Mouse (Mus musculus) kidney, postnatal 0 days (tissue): ENCODE results near the gene Extl2. TPM values are rescaled to one million over a fixed set of nuclear protein-coding genes. Genes with fewer than 3 reads are reported as not detected.

Source experiments
- ATAC-seq: fragments of 200-750 bp; cut with Nextera tagmentation; replicated peaks from 2 replicates; pipeline ENCODE4 v1.8.0; 2017; ENCODE audit warnings: low read depth, moderate number of reproducible peaks, moderate TSS enrichment, moderate library complexity; ENCODE audit not compliant: low FRiP score
- DNase-seq: peaks from one replicate; pipeline ENCODE4 v3.0.0-alpha.2; 2016; ENCODE audit warnings: low spot score
- H3K27ac ChIP-seq: fragments of 300-500 bp; sonication (generic); 2 replicates; pipeline ENCODE4 v1.5.1; 2014; ENCODE audit warnings: mild to moderate bottlenecking
- H3K27me3 ChIP-seq: fragments of 300-500 bp; sonication (generic); 2 replicates; pipeline ENCODE4 v1.6.1; 2014; ENCODE audit warnings: low read length, mixed read lengths; ENCODE audit not compliant: insufficient read depth
- H3K36me3 ChIP-seq: fragments of 300-500 bp; sonication (generic); 2 replicates; pipeline ENCODE4 v1.6.1; 2014; ENCODE audit warnings: low read length, mixed read lengths; ENCODE audit not compliant: insufficient read depth
- H3K4me1 ChIP-seq: fragments of 300-500 bp; sonication (generic); replicated peaks from 2 replicates; pipeline ENCODE4 v1.6.1; 2014; ENCODE audit warnings: antibody characterized with exemption, low read length, mixed read lengths; ENCODE audit not compliant: insufficient read depth
- H3K4me2 ChIP-seq: fragments of 300-500 bp; sonication (generic); 2 replicates; pipeline ENCODE4 v1.6.1; 2014; ENCODE audit warnings: mild to moderate bottlenecking, low read length, moderate library complexity, mixed read lengths
- H3K4me3 ChIP-seq: fragments of 300-500 bp; sonication (generic); replicated peaks from 2 replicates; pipeline ENCODE4 v1.5.1; 2014; ENCODE audit warnings: low read depth, low read length
- H3K9ac ChIP-seq: fragments of 300-500 bp; sonication (generic); 2 replicates; pipeline ENCODE4 v1.6.1; 2014; ENCODE audit warnings: low read depth, low read length
- H3K9me3 ChIP-seq: fragments of 300-500 bp; sonication (generic); replicated peaks from 2 replicates; pipeline ENCODE4 v1.6.1; 2016; ENCODE audit warnings: low read length, inconsistent platforms, mixed read lengths
- CTCF ChIP-seq: IDR thresholded peaks from 2 replicates; pipeline ENCODE4 v1.5.1; 2016; ENCODE audit warnings: antibody characterized with exemption, low read depth, mild to moderate bottlenecking, moderate library complexity
- WGBS: fragments of 180-500 bp; shearing (Covaris S2); extraction: QIAGEN DNeasy Blood & Tissue Kit; methylation state at CpG from one replicate; pipeline ENCODE4 v1.1.7; 2014; 5-methylcytosine and 5-hydroxymethylcytosine counted together
- polyA plus RNA-seq: library from polyadenylated mRNA; unstranded; fragments of >200 nt; fragmentation: Nextera tagmentation; extraction: Ambion mirVana; gene quantifications from 2 replicates; pipeline ENCODE4 v1.2.1, GENCODE M21; 2015

Extl2 gene
- polyA plus RNA-seq, 1 experiment from 2014 or later = 25.0 TPM

DNA sequence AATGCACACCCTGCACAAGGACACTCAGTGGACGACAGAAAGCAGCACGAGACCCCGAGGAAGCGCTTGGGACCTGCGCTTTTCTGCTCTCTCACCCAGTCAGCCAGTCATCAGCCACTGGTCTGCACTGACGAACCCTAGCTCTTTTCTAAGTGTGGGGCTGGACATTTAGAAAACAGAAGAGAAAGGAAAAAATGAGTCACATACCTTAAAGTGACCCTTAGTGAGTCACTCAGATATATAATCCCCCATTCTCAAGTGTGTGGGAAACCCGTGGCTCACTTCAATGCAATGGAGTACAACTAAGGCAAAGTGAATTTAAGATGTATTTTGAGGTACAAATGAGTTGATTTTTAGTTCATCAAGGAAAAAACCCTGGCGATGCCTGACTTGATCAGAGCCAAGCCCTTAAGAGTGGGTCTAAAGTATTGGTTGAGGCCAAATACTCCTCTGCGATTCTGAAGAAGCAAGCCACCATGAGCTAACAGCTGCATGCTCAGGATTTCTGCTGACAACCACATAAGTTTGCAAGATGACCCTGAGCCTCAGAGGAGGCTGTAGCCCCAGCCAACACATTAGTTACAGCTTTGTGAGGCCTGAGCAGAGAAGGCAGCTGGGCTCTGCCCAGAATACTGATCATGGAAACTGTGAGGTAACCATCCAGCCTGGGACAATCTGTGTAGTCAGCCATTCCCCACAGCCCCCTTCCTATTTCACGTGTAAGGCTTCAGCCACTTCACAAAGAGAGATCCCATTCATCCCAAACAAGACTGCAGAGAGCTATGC lies 38.3 kb upstream of the Extl2 start:
- H3K4me3 ChIP-seq = no peak overlapping the region
- no peaks in the 10 kb centered on the region for H3K4me1 ChIP-seq
- no peak overlapping the region for H3K9ac ChIP-seq
- 89% methylated on average over 10 of the region's 10 CpGs for WGBS
- DNase-seq (no peak), ATAC-seq (no peak)
- TF ChIP-seq CTCF = no peak
- H3K4me2 ChIP-seq = no peak overlapping the region
- H3K9me3 ChIP-seq = no peaks in the 10 kb centered on the region
- peaks cover 27% of the 10 kb centered on the region; the same call in 1 of the 2 replicates for H3K36me3 ChIP-seq
- no peaks in the 10 kb centered on the region for H3K27me3 ChIP-seq
- no peak overlapping the region for H3K27ac ChIP-seq

DNA sequence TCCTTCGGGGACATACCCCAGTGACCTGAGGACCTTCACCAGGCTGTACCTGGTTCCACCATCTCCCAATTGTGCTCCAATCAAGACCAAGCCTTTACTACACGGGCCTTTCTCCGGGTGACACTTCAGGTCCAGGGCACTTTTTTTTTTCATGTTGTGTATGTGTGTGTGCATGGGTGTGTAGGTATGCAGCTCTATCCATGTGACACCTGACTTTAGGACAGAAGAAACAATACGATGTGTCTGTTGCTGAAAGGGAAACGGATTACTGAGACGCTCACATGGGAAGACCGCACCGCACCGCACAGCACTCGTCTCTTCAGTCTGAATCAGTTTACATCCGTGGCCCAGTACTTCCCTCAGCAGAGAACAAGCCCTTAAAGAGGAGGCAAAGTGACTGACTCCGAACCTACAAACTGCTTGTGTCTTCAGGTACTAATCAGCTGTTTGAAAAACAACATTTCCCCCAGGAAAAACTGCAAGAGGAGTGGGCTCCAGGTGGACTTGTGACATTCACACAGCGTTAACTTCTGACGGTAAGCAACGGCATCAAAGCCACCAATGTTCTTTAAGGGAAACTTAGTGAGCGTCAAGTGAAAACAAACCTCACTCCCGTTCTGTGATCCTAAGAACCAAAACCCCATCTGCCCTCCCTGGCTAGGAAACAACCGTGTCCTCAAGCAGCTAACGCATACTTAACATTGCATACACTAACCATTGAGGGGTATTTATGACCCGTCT lies 36.0 kb upstream of the Extl2 start:
- Histone ChIP-seq H3K36me3 (peaks cover 38% of the 10 kb centered on the region; the same call in 1 of the 2 replicates), H3K9ac (no peak overlapping the region), H3K27me3 (no peaks in the 10 kb centered on the region), H3K4me1 (no peaks in the 10 kb centered on the region), H3K9me3 (no peaks in the 10 kb centered on the region), H3K27ac (no peak overlapping the region), H3K4me3 (no peak overlapping the region), H3K4me2 (no peak overlapping the region)
- TF ChIP-seq CTCF = no peak
- DNase-seq (no peak), ATAC-seq (no peak)
- WGBS = 91% methylated on average over 20 of the region's 20 CpGs

DNA sequence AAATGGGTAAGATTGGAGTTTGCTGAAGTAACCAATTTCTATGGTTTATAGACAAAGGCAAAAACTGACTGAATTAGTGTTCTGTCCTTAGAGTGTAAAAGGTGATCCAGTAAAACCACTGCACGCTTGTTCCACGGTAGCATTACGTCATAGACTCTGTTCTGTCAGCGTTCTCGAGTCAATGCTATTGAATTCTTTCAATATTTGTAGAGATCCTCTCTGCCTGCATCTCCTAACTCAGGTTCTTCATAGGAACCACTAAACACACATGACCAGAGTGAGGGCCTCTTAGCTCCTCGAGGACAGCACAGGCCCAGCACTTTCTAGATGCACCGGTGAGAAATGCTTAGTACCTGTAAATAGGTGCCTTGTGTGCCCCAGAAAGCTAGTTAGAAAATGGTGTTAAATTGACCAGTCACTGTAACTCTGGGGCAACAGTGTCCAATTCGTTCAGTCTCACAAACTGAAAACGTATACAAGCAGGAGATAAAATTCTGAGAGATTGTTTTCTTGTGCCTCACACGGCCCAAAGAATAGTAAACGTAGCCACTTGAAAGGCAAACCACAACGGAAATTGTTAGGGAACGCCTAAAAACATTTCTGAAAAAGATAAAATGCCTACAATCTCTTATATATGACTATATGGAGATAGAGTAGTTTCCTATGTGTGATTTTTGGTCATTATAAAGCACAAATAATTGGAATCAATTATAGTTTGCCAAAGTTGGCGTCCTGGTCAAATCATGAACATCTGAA lies 35.2 kb upstream of the Extl2 start:
- Histone ChIP-seq H3K4me2 (no peak overlapping the region), H3K4me1 (no peaks in the 10 kb centered on the region), H3K27ac (no peak overlapping the region), H3K9me3 (no peaks in the 10 kb centered on the region), H3K27me3 (no peaks in the 10 kb centered on the region), H3K9ac (no peak overlapping the region), H3K36me3 (peaks cover 39% of the 10 kb centered on the region; the same call in 1 of the 2 replicates), H3K4me3 (no peak overlapping the region)
- DNase-seq (no peak), ATAC-seq (no peak)
- 93% methylated on average over 14 of the region's 14 CpGs for WGBS
- TF ChIP-seq CTCF = no peak

DNA sequence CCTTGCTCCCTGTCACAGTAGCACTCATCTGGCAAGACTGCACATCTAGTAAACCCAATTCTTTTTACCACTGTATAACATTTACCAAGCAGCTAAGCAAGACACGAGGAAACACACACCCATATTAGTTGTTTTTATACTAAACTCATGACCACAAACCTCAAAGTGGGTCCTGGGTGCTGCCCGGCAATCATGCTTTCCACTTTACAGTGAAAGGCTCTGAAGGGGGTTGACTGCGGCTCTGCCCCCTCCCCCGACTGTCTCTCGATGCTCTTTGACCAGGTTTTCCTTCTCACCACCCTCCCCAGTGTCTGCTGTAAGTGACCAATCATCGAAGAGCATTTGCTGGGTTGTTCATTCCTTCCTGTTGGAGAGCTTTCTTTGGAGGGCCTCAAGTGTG lies 33.0 kb upstream of the Extl2 start:
- Histone ChIP-seq H3K9me3 (no peaks in the 10 kb centered on the region), H3K4me1 (no peaks in the 10 kb centered on the region), H3K36me3 (peaks cover 39% of the 10 kb centered on the region; the same call in 1 of the 2 replicates), H3K4me2 (no peak overlapping the region), H3K4me3 (no peak overlapping the region), H3K9ac (no peak overlapping the region), H3K27me3 (no peaks in the 10 kb centered on the region), H3K27ac (no peak overlapping the region)
- DNase-seq (no peak), ATAC-seq (no peak)
- no peak for TF ChIP-seq CTCF
- 92% methylated on average over 6 of the region's 6 CpGs for WGBS

DNA sequence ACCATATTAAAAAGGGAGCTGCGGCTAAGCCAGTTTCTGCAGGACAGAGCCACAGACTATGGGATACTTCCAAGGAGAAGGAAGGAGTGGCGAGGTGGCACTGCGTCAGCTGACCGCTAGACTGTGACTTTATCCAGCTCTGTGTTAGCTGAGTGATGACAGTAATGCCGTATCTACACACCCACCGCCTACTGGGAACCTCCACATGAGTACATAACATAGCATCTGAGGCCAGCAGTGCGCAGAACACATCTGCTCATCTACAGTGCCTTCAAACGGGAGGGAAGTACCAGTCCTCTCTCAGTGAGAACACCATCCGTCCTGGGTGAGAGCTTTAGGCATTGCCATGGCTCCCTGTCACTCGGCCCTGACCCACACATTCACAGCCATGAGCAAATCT lies 32.3 kb upstream of the Extl2 start:
- ATAC-seq = no peak

DNA sequence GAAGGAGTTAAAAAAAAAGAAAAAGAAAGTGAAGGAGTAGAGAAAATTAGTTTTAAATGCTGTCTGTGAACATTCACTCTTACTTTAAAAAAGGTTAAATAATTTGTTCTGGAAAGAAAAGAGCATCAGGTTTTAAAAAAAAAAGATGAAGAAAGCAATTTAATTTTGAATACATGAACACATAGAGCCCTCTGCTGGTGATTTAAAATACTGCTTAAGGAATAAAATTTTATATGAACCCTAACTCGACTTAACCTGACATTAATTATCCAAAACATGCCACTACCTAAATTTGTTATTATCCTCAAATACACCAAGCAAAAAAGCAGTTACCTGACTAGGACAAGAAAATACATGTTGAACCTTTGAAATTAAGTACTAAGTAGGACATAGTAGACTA lies 28.3 kb upstream of the Extl2 start:
- Histone ChIP-seq H3K4me2 (no peak overlapping the region), H3K9ac (no peak overlapping the region), H3K4me1 (no peaks in the 10 kb centered on the region), H3K27ac (no peak overlapping the region), H3K9me3 (no peaks in the 10 kb centered on the region), H3K4me3 (no peak overlapping the region), H3K27me3 (no peaks in the 10 kb centered on the region), H3K36me3 (peaks cover 39% of the 10 kb centered on the region)
- DNase-seq = peak; percentile 74
- WGBS = 12% methylated on average over 1 of the region's 1 CpGs
- ATAC-seq = no peak
- TF ChIP-seq CTCF = peak; percentile 77

More for the DNA sequence above, 32.3 kb upstream of the Extl2 start:
- no peak overlapping the region for H3K4me2 ChIP-seq
- no peaks in the 10 kb centered on the region for H3K9me3 ChIP-seq
- no peak for TF ChIP-seq CTCF
- H3K27ac ChIP-seq = no peak overlapping the region
- no peaks in the 10 kb centered on the region for H3K27me3 ChIP-seq
- DNase-seq = no peak
- peaks cover 42% of the 10 kb centered on the region; the same call in 1 of the 2 replicates for H3K36me3 ChIP-seq
- no peaks in the 10 kb centered on the region for H3K4me1 ChIP-seq
- WGBS = 93% methylated on average over 10 of the region's 10 CpGs
- no peak overlapping the region for H3K4me3 ChIP-seq
- no peak overlapping the region for H3K9ac ChIP-seq
